Mouse (Mus musculus): Measurements from ENCODE around the gene Camk2g. TPM values are rescaled to one million over a fixed set of nuclear protein-coding genes. Genes with fewer than 3 reads are reported as not detected.

Gene Camk2g
- polyA plus RNA-seq, 1 experiment from 2014 or later: 56.4 TPM

DNA sequence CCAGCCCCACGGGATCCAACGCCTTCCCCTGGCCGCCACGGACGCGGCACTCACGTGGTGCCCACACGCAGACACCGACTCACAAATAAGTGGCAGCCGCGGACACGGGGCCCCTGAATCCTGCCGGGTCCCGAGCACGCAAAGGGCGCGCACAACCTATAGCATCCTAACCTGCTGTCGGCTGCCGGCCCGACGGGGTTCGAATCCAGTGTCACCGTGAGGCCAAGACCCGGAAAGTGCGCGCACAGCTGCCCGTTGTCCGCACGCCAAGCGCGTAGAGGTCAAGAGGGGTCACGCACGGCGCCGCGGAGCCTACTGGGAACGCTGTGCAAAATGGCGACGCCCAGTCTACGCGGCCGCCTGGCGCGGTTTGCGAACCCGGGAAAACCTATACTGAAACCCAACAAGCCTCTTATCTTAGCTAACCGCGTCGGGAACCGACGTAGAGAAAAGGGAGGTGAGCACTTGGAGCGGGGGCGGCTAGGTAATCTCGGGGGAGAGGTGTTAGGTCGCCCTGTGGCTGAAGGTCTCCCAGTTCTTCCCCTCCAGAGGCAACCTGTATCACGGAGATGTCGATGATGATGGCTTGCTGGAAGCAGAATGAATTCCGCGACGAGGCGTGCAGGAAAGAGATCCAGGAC lies 91.0 kb downstream of the Camk2g start, which contains the start of gene Chchd1:
Gene Chchd1 (plus strand): TSS at position 266 of the 641 bp plus-strand sequence.
- peak; percentile 77 for DNase-seq (ENCODE audit: low spot score)

DNA sequence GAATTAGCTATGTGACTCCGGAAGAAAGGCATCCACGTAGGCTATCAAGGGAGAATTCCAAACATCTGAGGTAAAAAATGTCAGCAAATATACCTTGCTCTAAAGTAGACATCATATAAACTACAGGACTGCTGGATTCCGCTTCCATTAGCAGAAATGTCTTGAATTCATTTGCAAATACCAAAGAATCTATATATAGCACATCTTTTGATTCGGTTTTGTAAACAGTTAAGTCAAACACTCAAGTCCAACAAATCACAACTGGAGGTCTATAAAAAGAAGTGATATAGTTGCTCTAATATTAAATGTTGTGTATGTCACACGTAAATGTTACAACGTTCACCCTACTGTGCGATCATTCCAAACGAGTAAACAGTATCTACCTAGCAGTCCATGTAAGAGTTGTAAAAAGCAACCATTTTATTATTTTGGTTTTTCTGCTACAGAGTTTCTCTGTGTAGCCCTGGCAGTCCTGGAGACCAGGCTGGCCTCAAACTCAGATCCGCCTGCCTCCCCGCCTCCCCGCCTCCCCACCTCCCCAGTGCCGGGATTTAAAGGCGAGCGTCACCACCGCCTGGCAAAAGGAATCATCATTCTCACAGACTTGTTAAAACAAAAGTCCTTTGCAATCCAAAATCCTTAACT lies 91.7 kb downstream of the Camk2g start:
- no peak for DNase-seq (ENCODE audit: low spot score)

DNA sequence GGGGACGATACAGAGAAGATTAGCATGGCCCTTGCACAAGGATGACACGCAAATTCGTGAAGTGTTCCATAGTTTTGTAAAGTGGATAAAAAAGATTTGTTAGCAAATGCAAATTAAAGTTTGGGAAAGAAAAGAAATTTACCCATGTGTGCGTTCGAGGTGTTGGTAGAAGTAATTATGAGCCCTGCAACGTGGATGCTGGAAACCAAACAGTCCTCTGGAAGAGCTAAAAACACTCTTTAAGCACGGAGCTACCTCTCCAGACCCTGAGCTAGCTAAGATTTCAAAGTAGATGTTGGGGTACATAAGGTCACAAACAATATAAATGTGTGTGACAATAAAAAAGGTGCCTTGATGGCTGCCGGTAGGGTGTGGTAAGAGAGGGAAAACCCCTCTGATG lies 92.3 kb downstream of the Camk2g start:
- DNase-seq (ENCODE audit: low spot score): no peak

DNA sequence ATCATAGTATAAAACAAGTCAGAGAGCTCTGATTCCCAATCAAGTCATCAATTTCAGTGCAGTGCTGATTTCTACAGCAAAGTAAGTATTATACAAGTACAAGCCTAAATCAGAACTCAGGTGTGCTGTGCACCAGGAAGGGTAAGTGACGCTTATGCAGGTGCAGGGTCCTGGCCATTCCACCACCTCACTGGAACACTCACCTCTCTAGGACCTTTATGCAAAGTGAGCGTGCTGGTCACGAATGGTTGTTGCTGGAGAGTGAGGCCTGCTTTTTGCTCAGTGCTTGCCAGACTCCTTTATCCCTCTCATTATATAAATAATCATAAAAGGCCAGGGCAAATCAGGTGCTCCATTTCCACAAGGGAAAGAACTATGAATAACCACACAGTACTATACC lies 93.5 kb downstream of the Camk2g start:
- DNase-seq (ENCODE audit: low spot score): no peak

DNA sequence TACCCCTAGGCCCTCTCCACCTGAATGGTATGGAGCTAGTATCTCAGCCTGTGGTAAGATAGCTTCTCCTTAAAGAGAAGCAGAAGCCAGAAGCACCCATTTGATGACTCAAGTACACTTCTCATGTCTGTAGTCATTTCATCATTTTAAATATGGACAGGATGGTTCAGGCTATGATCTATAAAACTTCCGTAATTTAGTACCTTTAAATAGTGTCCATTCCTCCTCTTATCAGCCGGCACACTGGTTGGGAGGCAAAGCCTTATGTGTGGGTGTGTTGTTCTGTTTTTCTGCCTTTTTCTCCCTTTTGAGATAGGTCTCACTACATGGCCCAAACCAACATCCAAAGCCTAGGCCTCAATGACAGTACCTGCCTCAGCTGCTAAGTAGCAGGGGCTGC lies 95.4 kb downstream of the Camk2g start:
- DNase-seq (ENCODE audit: low spot score): no peak

DNA sequence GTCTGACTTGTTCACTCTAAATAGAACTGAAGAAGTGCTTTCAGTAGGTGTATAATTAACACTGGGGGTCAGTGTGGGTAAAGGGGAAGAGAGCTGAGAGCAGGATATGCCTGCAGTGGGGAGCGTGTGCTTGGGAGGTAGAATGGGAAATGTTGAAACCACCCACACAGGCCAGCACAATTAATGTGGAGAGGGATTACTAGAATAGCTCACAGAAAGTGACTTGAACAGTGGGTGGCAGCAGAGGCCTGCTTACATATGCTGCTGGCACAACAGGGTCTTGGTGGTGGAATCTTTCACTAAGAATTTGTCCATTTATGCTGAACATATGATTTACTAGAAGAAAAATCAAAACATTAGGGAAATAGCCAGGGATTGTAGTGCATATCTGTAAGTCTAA lies 96.9 kb downstream of the Camk2g start:
- DNase-seq (ENCODE audit: low spot score): peak; percentile 46

DNA sequence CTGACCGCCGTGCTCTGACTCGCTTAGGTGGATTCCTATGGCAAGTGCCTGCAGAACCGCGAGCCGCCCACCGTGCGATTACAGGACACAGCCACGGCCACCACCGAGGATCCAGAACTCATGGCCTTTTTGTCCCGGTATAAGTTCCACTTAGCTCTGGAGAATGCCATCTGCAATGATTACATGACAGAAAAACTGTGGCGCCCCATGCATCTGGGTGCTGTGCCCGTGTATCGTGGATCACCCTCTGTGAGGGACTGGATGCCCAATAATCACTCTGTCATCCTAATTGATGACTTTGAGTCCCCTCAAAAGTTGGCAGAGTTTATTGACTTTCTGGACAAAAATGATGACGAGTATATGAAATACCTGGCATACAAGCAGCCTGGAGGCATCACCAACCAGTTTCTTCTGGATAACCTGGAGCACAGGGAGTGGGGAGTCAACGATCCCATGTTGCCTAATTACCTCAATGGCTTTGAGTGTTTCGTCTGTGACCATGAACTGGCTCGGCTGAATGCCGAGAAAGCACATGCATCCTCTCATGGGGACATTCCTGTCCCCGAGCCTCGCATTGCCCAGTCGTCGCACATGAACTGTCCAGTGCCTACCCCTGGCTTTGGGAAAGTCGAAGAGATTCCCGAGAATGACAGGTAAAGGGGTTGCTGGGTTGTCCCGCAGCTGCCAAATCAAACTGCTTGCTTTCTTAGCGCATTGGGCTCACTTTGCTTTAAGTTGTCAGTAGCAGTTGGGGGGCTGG lies 97.9 kb downstream of the Camk2g start:
- DNase-seq (ENCODE audit: low spot score): no peak

DNA sequence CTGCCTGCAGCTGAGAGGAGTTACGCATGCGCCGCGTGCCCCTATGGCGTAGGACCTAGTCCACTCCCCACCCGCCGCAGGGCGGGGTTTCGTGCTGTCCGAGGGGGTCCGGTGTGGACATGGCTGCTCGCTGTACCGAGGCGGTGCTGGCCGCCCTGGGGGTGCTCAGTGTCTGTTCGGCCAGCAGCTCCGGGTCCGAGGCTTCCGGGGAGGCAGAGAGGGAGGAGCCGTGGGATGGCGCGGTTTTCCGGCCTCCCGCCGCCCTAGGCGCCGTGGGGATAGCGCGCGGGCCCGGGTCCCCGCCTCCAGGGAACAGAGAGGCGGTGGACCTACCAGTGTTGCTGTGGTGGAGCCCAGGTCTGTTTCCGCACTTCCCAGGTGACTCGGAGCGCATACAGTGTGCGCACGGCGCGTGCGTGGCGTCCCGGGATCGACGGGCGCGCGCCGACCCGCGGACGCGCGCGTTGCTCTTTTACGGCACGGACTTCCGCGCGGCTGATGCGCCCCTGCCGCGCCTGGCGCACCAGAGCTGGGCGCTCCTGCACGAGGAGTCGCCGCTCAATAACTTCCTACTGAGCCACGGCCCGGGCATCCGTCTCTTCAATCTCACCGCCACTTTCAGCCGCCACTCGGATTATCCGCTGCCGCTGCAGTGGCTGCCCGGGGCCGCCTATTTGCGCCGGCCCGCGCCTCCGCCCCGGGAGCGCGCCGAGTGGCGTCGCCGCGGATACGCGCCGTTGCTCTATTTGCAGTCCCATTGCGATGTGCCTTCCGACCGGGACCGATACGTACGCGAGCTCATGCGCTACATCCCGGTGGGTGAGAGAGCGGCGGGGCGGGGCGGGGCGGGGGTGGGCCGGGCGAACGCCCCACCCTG lies 98.8 kb downstream of the Camk2g start, which contains the start of gene Fut11:
Gene Fut11 (plus strand): TSS at position 85 of the 877 bp plus-strand sequence.
- peak; percentile 89 for DNase-seq (ENCODE audit: low spot score)

DNA sequence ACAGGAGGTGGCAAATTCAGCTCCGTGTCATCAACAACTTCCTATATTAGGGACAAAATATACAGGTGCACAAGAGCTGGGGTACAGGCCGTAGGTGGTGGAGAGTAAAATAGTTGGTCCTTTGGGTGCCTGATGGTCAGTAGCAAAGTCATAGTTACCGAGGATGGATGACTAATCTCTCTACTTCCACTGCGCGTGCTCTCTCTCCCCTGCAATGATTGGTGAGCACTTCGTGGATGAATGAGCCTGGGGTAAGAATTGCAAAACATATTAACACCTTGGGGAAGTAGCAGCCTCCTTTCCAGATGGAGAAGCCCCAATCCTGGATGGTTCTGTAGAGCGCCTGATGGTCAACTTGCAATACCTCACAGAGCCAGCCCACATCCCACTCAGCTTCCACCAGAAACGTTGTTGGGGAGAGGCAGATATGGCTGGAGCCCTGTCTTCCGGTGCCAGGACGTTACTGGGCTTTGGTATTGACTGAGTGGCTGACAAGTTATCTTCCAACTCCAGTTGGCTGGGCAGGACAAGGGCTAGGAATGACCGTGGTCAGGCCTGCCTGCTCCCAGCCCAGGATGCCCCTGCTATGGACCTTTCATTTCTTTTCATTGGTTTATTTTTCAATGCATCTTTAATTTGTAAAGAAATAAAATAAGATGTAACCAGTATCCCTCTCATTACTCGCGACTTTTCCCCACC lies 99.6 kb downstream of the Camk2g start:
- no peak for DNase-seq (ENCODE audit: low spot score)

DNA sequence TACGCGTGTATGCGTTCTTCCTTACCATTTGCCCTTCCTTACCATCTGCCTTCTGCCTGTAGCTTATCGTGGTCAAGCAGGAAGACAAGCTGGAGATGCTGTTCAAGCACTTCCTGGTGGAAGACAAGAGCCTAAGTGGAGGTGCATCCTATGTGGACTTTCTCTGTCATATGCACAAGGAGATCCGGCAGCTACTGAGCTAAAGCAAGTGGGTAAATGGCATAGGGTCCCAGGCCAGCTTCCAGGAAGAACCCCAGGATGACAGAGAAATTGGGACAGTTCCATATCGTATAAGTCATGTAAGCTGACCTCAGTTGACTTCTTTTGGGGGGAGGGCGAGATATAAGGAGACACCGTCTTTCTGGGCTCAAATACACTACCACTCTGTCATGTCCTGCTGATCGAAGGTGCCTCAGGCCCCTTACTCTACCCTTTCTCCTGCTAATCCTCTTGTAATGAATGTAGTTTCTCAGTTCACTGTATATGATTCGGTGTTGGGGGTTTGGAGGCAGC lies 100.2 kb downstream of the Camk2g start:
- DNase-seq (ENCODE audit: low spot score): no peak

DNA sequence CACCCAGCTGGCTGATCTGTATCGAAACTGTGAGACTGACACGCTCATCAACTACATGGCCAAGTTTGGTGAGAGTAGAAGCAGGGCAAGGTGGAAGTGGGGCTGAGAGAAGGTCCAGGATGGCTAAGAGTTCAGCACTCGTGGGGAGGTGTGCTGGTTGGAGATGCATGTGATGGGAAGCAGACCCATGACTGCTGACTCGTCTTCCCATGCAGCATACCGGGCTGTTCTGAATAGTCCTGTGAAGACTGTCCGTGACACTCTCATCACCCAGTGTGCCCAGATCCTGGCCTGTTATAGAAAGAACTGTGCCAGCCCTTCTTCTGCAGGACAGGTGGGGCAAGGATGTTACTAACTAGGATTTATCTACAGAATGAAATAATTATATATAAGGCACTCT lies 102.1 kb downstream of the Camk2g start:
- DNase-seq (ENCODE audit: low spot score): no peak

DNA sequence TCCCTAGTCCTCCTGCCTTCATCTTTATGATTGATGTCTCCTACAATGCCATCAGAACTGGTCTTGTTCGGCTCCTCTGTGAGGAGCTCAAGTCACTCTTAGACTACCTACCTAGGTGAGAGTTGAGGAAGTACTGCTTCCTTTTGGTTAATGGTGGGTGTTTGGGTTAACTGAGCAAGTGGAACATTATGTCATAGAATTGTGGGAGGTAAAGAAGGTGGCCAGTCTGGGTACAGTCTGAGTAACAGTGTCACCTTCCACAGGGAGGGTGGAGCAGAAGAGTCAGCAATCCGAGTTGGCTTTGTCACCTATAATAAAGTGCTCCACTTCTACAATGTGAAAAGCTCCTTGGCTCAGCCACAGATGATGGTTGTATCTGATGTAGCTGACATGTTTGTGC lies 104.9 kb downstream of the Camk2g start:
- no peak for DNase-seq (ENCODE audit: low spot score)

DNA sequence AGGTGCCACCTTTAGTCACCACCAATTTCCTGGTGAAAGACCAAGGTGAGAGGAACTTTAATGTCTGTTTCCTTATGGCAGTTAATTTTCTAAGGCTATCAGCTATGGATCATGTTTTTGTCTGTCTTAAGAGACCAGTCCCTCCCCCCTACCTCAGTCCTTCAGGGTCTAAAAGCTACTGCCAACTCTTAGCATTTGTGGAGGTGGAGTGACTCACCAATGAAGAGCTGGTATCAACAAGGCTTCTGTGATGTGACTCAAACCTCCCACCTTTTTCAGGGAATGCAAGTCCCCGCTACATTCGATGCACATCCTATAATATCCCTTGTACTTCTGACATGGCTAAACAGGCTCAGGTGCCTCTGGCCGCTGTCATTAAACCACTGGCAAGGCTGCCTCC lies 107.3 kb downstream of the Camk2g start:
- DNase-seq (ENCODE audit: low spot score): no peak

Small RNAs within 50 kb of the gene (microRNA-seq; reads per million reads assigned to microRNA genes)
- gene Mir6946 (ENCODE audit: borderline number of aligned reads): 1.2 reads per million

Other genes starting within 250 kb of the Camk2g start
- 52.8 and 65.4 TPM in 2 replicates for gene Ppp3cb, start 247.5 kb downstream of the Camk2g start, polyA plus RNA-seq (2015; fragmentation: Nextera tagmentation; extraction: Ambion mirVana)
- 1.6 and 1.8 TPM in 2 replicates for gene Usp54, start 153.0 kb downstream of the Camk2g start, polyA plus RNA-seq (2015; fragmentation: Nextera tagmentation; extraction: Ambion mirVana)
- gene Myoz1, start 137.5 kb downstream of the Camk2g start, polyA plus RNA-seq (2015; fragmentation: Nextera tagmentation; extraction: Ambion mirVana): 0.52 and 0.59 TPM in 2 replicates
- gene Synpo2l, start 125.7 kb downstream of the Camk2g start, polyA plus RNA-seq (2015; fragmentation: Nextera tagmentation; extraction: Ambion mirVana): 0.22 and 0.30 TPM in 2 replicates
- gene Sec24c, start 119.8 kb downstream of the Camk2g start, polyA plus RNA-seq (2015; fragmentation: Nextera tagmentation; extraction: Ambion mirVana): 52.2 and 56.8 TPM in 2 replicates
- gene Fut11, start 99.1 kb downstream of the Camk2g start, polyA plus RNA-seq (2015; fragmentation: Nextera tagmentation; extraction: Ambion mirVana): 12.2 and 13.3 TPM in 2 replicates
- 235 and 256 TPM in 2 replicates for gene Chchd1, start 91.1 kb downstream of the Camk2g start, polyA plus RNA-seq (2015; fragmentation: Nextera tagmentation; extraction: Ambion mirVana)
- 11.3 and 16.1 TPM in 2 replicates for gene Zswim8, start 86.5 kb downstream of the Camk2g start, polyA plus RNA-seq (2015; fragmentation: Nextera tagmentation; extraction: Ambion mirVana)
- gene Ndst2, start 59.5 kb downstream of the Camk2g start, polyA plus RNA-seq (2015; fragmentation: Nextera tagmentation; extraction: Ambion mirVana): 9.2 and 9.8 TPM in 2 replicates
- gene Plau, start 42.6 kb upstream of the Camk2g start, polyA plus RNA-seq (2015; fragmentation: Nextera tagmentation; extraction: Ambion mirVana): 3.5 and 3.7 TPM in 2 replicates
- 6.4 and 6.6 TPM in 2 replicates for gene Vcl, start 135.3 kb upstream of the Camk2g start, polyA plus RNA-seq (2015; fragmentation: Nextera tagmentation; extraction: Ambion mirVana)

Measured in thymus, postnatal 0 days (tissue).